Mouse (Mus musculus): Measurements from ENCODE around the gene Ormdl3. TPM values are rescaled to one million over a fixed set of nuclear protein-coding genes. Genes with fewer than 3 reads are reported as not detected.

Ormdl3 gene
- 76.4 and 90.5 TPM in 2 replicates for polyA plus RNA-seq (2015; fragmentation: Nextera tagmentation; extraction: Ambion mirVana)

DNA sequence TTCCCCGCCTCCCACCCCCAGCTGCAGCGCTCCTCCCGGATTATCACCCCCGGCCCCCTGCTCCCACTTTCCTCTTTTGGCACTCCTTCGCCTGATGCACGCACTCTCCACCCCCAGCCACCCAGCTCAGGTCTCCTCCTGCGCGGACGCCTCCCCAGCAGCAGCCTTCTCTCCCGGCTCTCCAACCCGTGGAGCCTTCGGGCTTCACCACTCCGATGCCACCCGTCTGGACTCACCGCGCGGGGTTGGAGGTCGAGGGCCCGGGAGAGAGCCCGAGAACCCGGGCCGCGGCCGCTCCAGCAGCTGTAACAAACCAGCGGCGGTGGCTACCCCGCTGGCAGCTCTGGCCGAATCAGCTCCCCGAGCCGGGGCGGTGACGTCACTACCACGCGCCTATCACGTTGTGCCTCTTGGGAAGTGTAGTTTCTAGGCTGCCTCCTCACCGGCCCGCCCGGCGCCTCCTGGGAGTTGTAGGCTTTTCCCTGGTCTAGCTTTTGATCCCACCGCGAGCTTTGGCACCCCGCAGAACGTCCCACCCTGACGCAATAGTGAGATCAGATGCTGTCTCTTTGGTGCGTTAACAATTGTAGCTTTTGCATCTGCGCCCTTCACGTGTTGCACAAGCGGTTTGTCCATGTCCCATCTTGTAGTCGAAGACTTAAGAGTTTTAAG lies at the start of gene Ormdl3:
Gene Ormdl3 (minus strand): TSS at position 477 of the 672 bp plus-strand sequence.

DNA sequence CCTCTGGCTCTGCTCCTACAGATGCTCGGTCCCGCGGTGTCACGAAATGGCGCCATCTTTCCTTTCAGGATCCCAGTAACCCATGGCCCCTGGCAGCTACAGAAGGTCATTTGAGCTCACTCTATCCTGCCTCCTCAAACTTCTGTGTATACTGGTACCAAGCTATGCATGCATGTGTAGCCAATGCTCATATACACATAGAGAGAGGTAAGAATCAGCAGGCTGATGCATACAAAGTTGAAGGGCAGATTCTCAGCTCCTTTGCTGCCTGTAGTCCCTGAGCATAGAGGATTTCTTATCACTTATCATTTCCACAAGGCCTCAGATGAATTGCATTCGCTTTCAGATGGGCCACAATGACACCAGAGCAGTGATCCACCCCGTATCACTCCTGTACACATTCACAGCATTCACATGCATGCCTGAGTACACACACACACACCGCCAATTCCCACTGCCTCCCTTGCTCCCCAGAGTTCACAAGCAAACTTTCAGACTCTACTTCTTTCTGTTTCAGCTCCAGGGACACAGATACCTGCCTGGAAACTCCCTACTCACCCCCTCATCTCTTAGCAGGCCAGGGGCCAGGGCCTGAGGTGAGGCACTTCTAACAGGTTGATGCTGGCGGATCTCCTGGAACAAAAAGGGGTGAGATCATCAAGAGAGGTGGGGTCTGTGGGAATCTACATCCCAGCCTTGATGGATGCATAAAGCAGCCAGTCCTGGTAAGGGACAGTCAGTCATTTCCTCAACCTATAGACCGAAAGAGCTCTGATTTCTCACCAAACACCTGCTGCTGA lies 38.6 kb upstream of the Ormdl3 start, which contains the start of the genes Gm12355 and Gsdma3:
Gene Gm12355 (minus strand): TSS at position 51 of the 800 bp plus-strand sequence.
Gene Gsdma3 (plus strand): TSS at position 750 of the 800 bp plus-strand sequence.

DNA sequence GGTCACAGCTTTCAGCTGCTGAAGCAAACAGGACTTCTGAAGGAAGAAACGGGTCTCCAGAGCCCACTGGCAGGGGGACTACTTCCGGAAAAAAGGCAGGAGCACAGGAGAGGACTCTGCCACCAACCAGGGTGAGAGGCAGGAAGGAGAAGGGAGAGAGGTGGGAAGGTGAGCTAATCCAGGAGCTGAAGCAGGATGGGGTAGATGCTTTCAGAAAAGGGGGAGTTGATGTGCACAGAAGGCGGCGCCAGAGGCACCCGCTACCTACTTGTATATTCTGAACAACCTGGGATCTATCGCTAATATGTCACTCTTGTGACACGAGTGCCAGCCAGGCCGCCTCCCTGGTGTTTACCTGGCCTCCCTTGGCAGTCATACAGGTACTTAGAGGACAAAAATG lies 10.8 kb upstream of the Ormdl3 start, which contains the start of gene Lrrc3c:
Gene Lrrc3c (plus strand): TSS at position 301 of the 400 bp plus-strand sequence.

DNA sequence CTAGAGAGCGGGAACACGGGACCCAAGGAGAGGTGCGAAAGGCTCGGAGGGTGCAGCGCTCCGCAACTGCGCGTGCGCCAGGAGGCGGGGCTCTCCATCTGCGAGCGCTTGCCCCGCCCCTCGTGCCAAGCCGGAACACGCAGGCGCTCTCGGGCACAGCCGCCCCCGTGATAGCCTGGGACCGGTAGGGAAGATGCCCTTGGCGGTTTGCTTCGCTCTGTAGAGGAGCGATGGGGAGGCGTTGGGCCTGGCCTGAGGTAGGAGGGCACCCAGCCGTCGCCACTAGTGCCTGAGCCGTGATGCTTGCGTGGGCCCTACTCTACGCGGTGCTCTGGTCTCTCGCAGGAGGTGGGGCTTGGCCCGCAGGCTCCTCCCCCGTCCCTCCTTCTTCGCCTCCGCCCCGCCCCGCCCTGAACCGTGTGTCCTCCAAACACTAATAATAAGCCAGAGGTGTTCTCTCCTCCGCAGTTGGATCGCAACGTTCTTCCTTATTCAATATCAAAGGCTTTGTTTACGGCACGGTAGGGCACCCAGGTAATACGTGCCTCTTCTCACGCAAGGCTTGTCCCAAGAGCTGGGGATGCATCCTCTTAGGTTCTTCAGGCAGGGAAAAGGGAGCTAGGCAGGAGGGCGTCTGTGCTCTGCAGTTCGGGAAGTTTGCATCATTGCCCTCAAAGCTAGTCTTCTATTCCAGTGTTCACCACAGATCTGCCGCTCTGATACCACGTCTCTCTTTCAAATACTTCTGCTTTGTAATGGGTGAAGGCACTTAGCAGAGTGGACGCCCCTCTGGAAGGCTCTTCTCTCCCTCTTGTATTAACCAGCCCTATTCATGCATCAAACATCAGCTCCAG lies 36.0 kb downstream of the Ormdl3 start, which contains the start of gene Zpbp2:
Gene Zpbp2 (plus strand): TSS at position 123 of the 854 bp plus-strand sequence.

DNA sequence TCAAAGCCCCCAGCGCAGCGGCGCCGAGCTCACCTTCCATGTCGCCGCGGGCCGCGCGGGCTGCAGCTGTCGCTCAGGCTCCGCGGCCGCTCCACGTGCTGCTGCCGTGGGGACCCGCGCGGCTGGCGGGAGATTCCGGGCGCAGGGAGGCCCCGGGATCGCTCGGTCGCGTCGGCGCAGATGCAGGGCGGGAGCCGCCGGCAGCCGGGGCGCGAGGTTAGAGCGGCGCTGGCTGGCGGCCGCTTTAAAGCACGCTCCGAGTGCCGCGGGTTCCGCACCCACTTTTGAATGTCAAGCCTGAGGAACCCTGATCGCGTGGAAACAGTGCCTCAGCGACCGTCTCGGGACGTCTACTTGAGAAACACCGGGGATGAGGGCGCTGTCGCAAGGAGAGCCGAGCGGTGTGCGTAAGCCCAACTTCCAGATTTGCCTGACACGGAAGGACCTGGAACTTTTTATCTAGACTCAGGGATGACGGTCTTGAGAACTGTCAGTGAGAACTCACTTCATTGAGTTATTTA lies 41.4 kb downstream of the Ormdl3 start, which contains the start of gene Ikzf3:
Gene Ikzf3 (minus strand): TSS at position 321 of the 521 bp plus-strand sequence.

Other genes starting within 250 kb of the Ormdl3 start
- gene Ppp1r1b, start 239.0 kb downstream of the Ormdl3 start, polyA plus RNA-seq (2015; fragmentation: Nextera tagmentation; extraction: Ambion mirVana) = 4.3 and 5.5 TPM in 2 replicates
- gene Stard3, start 229.0 kb downstream of the Ormdl3 start, polyA plus RNA-seq (2015; fragmentation: Nextera tagmentation; extraction: Ambion mirVana) = 25.3 and 25.6 TPM in 2 replicates
- gene Tcap, start 203.6 kb downstream of the Ormdl3 start, polyA plus RNA-seq (2015; fragmentation: Nextera tagmentation; extraction: Ambion mirVana) = 0.27 and 0.33 TPM in 2 replicates
- 3.2 and 3.7 TPM in 2 replicates for gene Pnmt, start 200.9 kb downstream of the Ormdl3 start, polyA plus RNA-seq (2015; fragmentation: Nextera tagmentation; extraction: Ambion mirVana)
- 7.6 and 8.4 TPM in 2 replicates for gene Pgap3, start 186.9 kb downstream of the Ormdl3 start, polyA plus RNA-seq (2015; fragmentation: Nextera tagmentation; extraction: Ambion mirVana)
- 6.6 TPM in 2 replicates for gene Erbb2, start 174.9 kb downstream of the Ormdl3 start, polyA plus RNA-seq (2015; fragmentation: Nextera tagmentation; extraction: Ambion mirVana)
- gene Mien1, start 148.4 kb downstream of the Ormdl3 start, polyA plus RNA-seq (2015; fragmentation: Nextera tagmentation; extraction: Ambion mirVana) = 270 and 284 TPM in 2 replicates
- 0.80 and 1.0 TPM in 2 replicates for gene Grb7, start 141.0 kb downstream of the Ormdl3 start, polyA plus RNA-seq (2015; fragmentation: Nextera tagmentation; extraction: Ambion mirVana)
- gene Ikzf3, start 41.3 kb downstream of the Ormdl3 start, polyA plus RNA-seq (2015; fragmentation: Nextera tagmentation; extraction: Ambion mirVana) = 0.26 and 0.32 TPM in 2 replicates
- gene Zpbp2, start 36.3 kb downstream of the Ormdl3 start, polyA plus RNA-seq (2015; fragmentation: Nextera tagmentation; extraction: Ambion mirVana) = 0.47 and 0.81 TPM in 2 replicates
- gene Lrrc3c, start 10.9 kb upstream of the Ormdl3 start, polyA plus RNA-seq (2015; fragmentation: Nextera tagmentation; extraction: Ambion mirVana) = not detected in 2 replicates
- 0.33 and 0.52 TPM in 2 replicates for gene Gm12355, start 38.3 kb upstream of the Ormdl3 start, polyA plus RNA-seq (2015; fragmentation: Nextera tagmentation; extraction: Ambion mirVana)
- not detected in 2 replicates for gene Gsdma3, start 39.0 kb upstream of the Ormdl3 start, polyA plus RNA-seq (2015; fragmentation: Nextera tagmentation; extraction: Ambion mirVana)
- gene Gsdma2, start 59.4 kb upstream of the Ormdl3 start, polyA plus RNA-seq (2015; fragmentation: Nextera tagmentation; extraction: Ambion mirVana) = not detected in 2 replicates
- 0.13 TPM in 1 of 2 replicates, not detected in the other for gene Gsdma, start 77.0 kb upstream of the Ormdl3 start, polyA plus RNA-seq (2015; fragmentation: Nextera tagmentation; extraction: Ambion mirVana)
- 171 and 181 TPM in 2 replicates for gene Psmd3, start 95.2 kb upstream of the Ormdl3 start, polyA plus RNA-seq (2015; fragmentation: Nextera tagmentation; extraction: Ambion mirVana)
- not detected in 2 replicates for gene Csf3, start 113.9 kb upstream of the Ormdl3 start, polyA plus RNA-seq (2015; fragmentation: Nextera tagmentation; extraction: Ambion mirVana)
- 37.3 and 45.1 TPM in 2 replicates for gene Med24, start 142.1 kb upstream of the Ormdl3 start, polyA plus RNA-seq (2015; fragmentation: Nextera tagmentation; extraction: Ambion mirVana)
- 152 and 177 TPM in 2 replicates for gene Thra, start 153.3 kb upstream of the Ormdl3 start, polyA plus RNA-seq (2015; fragmentation: Nextera tagmentation; extraction: Ambion mirVana)
- gene Nr1d1, start 188.0 kb upstream of the Ormdl3 start, polyA plus RNA-seq (2015; fragmentation: Nextera tagmentation; extraction: Ambion mirVana) = 8.4 and 10.3 TPM in 2 replicates
- 31.5 and 32.2 TPM in 2 replicates for gene Msl1, start 208.1 kb upstream of the Ormdl3 start, polyA plus RNA-seq (2015; fragmentation: Nextera tagmentation; extraction: Ambion mirVana)
- 34.2 and 37.0 TPM in 2 replicates for gene Casc3, start 217.5 kb upstream of the Ormdl3 start, polyA plus RNA-seq (2015; fragmentation: Nextera tagmentation; extraction: Ambion mirVana)
- gene Rapgefl1, start 249.4 kb upstream of the Ormdl3 start, polyA plus RNA-seq (2015; fragmentation: Nextera tagmentation; extraction: Ambion mirVana) = 14.0 and 19.0 TPM in 2 replicates

Measured in neural tube, postnatal 0 days (tissue).